ENCODE assay signal across 30 mouse cellular contexts in genomic region chr8:61596889-61597288, GRCm38 (mm10).
DNase-seq lines count a peak whose midpoint lies in the region; ATAC-seq and TF ChIP-seq lines count a peak whose summit lies in the region.
"Had no signal": no experiment of that assay in that cellular context is flagged by ENCODE, and none has a peak within 500 bp of the region (broad histone marks: within the 10 kb centered on the region; RNA-seq: fewer than 3 reads in every experiment).

No protein-coding gene starts in this region.

- peak; percentile 72 for DNase-seq in adrenal gland, adult 2 months
- no peak for DNase-seq in adrenal gland, adult 8-10 months
- peak; percentile 35 for DNase-seq in kidney, postnatal 0 days (ENCODE audit: low spot score)
- DNase-seq in NIH3T3 (ENCODE audit: low read depth): peak; percentile 64
- DNase-seq in liver, postnatal 0 days: no peak
- DNase-seq: cerebellum, adult 8-10 months; cerebellum, postnatal 25 days; kidney, adult 18-20 months; kidney, postnatal 4 days; layer of hippocampus, postnatal 36 days; left cerebral cortex, postnatal 4 days; lung, adult 2 months; lung, postnatal 14 days; right cerebral cortex, adult 18-20 months; thymus, adult 18-20 months; thymus, postnatal 25 days had no signal

- H3K4me3 ChIP-seq in kidney, postnatal 0 days (replicated peaks; ENCODE audit: low read depth, low read length): no peak overlapping the region
- H3K4me3 ChIP-seq in kidney, embryonic 15.5 days (replicated peaks): no peak overlapping the region
- H3K4me3 ChIP-seq in liver, postnatal 0 days (ENCODE audit: low read depth, low read length): no peak overlapping the region
- H3K4me3 ChIP-seq: embryonic facial prominence, embryonic 10.5 days; embryonic facial prominence, embryonic 15.5 days; forebrain, embryonic 15.5 days; heart, embryonic 10.5 days; heart, embryonic 15.5 days; liver, embryonic 12.5 days; megakaryocyte, embryonic 14.5 days; midbrain, embryonic 12.5 days; myocyte; neural tube, embryonic 12.5 days had no signal

- no peaks in the 10 kb centered on the region for H3K27me3 ChIP-seq in kidney, postnatal 0 days (ENCODE audit: insufficient read depth, low read length)
- H3K27me3 ChIP-seq in kidney, embryonic 15.5 days: no peaks in the 10 kb centered on the region
- H3K27me3 ChIP-seq in liver, postnatal 0 days (ENCODE audit: insufficient read depth, low read length): no peaks in the 10 kb centered on the region
- H3K27me3 ChIP-seq: embryonic facial prominence, embryonic 15.5 days; forebrain, embryonic 15.5 days; heart, embryonic 15.5 days; liver, embryonic 12.5 days; midbrain, embryonic 12.5 days; neural tube, embryonic 12.5 days had no signal

- 34% methylated on average over 3 of the region's 3 CpGs for WGBS in kidney, postnatal 0 days
- 30% methylated on average over 3 of the region's 3 CpGs for WGBS in kidney, embryonic 15.5 days
- WGBS in liver, postnatal 0 days (ENCODE audit: insufficient replicate concordance): 71% methylated on average over 3 of the region's 3 CpGs

- TF ChIP-seq EP300 in liver, postnatal 0 days (IDR thresholded peaks at IDR 0.05; ENCODE audit: low read depth): no peak

- ATAC-seq in kidney, postnatal 0 days (replicated peaks; ENCODE audit: low FRiP score, low read depth): no peak
- ATAC-seq in kidney, embryonic 15.5 days (replicated peaks; ENCODE audit: low FRiP score): no peak
- ATAC-seq in megakaryocyte progenitor cell, adult 5-6 weeks (replicated peaks; ENCODE audit: poor library complexity): no peak
- ATAC-seq in liver, postnatal 0 days: no peak
- ATAC-seq: forebrain, embryonic 15.5 days; hindbrain, embryonic 16.5 days; liver, embryonic 12.5 days had no signal

- no peak overlapping the region for H3K27ac ChIP-seq in kidney, postnatal 0 days
- no peak overlapping the region for H3K27ac ChIP-seq in kidney, embryonic 15.5 days
- no peak overlapping the region for H3K27ac ChIP-seq in liver, postnatal 0 days (ENCODE audit: low read depth)
- H3K27ac ChIP-seq: embryonic facial prominence, embryonic 10.5 days; embryonic facial prominence, embryonic 15.5 days; forebrain, embryonic 15.5 days; heart, embryonic 10.5 days; heart, embryonic 15.5 days; liver, embryonic 12.5 days; midbrain, embryonic 12.5 days; neural tube, embryonic 12.5 days; stomach, postnatal 0 days had no signal

- no peaks in the 10 kb centered on the region for H3K36me3 ChIP-seq in kidney, postnatal 0 days (ENCODE audit: insufficient read depth, low read length)
- H3K36me3 ChIP-seq in kidney, embryonic 15.5 days: no peaks in the 10 kb centered on the region
- H3K36me3 ChIP-seq in liver, postnatal 0 days (replicated peaks; ENCODE audit: insufficient read depth, low read length): no peaks in the 10 kb centered on the region
- H3K36me3 ChIP-seq: embryonic facial prominence, embryonic 10.5 days; embryonic facial prominence, embryonic 15.5 days; forebrain, embryonic 15.5 days; heart, embryonic 10.5 days; heart, embryonic 15.5 days; liver, embryonic 12.5 days; midbrain, embryonic 12.5 days; neural tube, embryonic 12.5 days had no signal

- no peaks in the 10 kb centered on the region for H3K4me1 ChIP-seq in kidney, postnatal 0 days (replicated peaks; ENCODE audit: insufficient read depth, low read length)
- peaks cover 13% of the 10 kb centered on the region; the same call in 1 of the 2 replicates for H3K4me1 ChIP-seq in kidney, embryonic 15.5 days
- H3K4me1 ChIP-seq in liver, postnatal 0 days (ENCODE audit: insufficient read depth): no peaks in the 10 kb centered on the region
- H3K4me1 ChIP-seq: forebrain, embryonic 15.5 days; liver, embryonic 12.5 days; megakaryocyte, embryonic 14.5 days had no signal

- H3K4me2 ChIP-seq in kidney, postnatal 0 days (ENCODE audit: low read length): no peak overlapping the region
- no peak overlapping the region for H3K4me2 ChIP-seq in kidney, embryonic 15.5 days
- H3K4me2 ChIP-seq in liver, postnatal 0 days (ENCODE audit: low read depth, low read length): no peak overlapping the region
- H3K4me2 ChIP-seq: embryonic facial prominence, embryonic 15.5 days; forebrain, embryonic 15.5 days; heart, embryonic 15.5 days; liver, embryonic 12.5 days; midbrain, embryonic 12.5 days; neural tube, embryonic 12.5 days had no signal

- H3K9ac ChIP-seq in kidney, postnatal 0 days (ENCODE audit: low read depth, low read length): no peak overlapping the region
- no peak overlapping the region for H3K9ac ChIP-seq in kidney, embryonic 15.5 days
- no peak overlapping the region for H3K9ac ChIP-seq in liver, postnatal 0 days (replicated peaks)
- H3K9ac ChIP-seq: embryonic facial prominence, embryonic 15.5 days; forebrain, embryonic 15.5 days; heart, embryonic 15.5 days; liver, embryonic 12.5 days; midbrain, embryonic 12.5 days; neural tube, embryonic 12.5 days had no signal

- H3K9me3 ChIP-seq in kidney, postnatal 0 days (replicated peaks; ENCODE audit: low read length): no peaks in the 10 kb centered on the region
- H3K9me3 ChIP-seq in kidney, embryonic 15.5 days (replicated peaks): no peaks in the 10 kb centered on the region
- no peaks in the 10 kb centered on the region for H3K9me3 ChIP-seq in liver, postnatal 0 days (ENCODE audit: low read length)
- H3K9me3 ChIP-seq: embryonic facial prominence, embryonic 10.5 days; embryonic facial prominence, embryonic 15.5 days; forebrain, embryonic 15.5 days; heart, embryonic 10.5 days; heart, embryonic 15.5 days; liver, embryonic 12.5 days; megakaryocyte, embryonic 14.5 days; midbrain, embryonic 12.5 days; neural tube, embryonic 12.5 days had no signal

- TF ChIP-seq CTCF in kidney, postnatal 0 days (IDR thresholded peaks at IDR 0.05; ENCODE audit: low read depth): no peak
- no peak for TF ChIP-seq CTCF in liver, postnatal 0 days (IDR thresholded peaks at IDR 0.05; ENCODE audit: low read depth)

Comparison
In these comparisons a context has a peak if more than half of its experiments do, and no peak if none do; other contexts are left out.
1. DNase-seq: peak in adrenal gland, adult 2 months (single experiment), kidney, postnatal 0 days (single experiment) and NIH3T3 (single experiment); none in adrenal gland, adult 8-10 months (single experiment) and liver, postnatal 0 days (single experiment).